Mouse (Mus musculus) spleen, postnatal 10 days (tissue): Measurements from ENCODE around the gene Plagl2.
"Not testable (repeated sequence)": the region's sequence is repeated elsewhere in the genome, so short reads cannot be mapped to it uniquely, and the experiment has no call there.

Source experiments
- DNase-seq, 2 experiments: peaks; one replicate each; pipeline ENCODE4 v3.0.0; 2021 to 2022; ENCODE audit warnings: low spot score in 2 of 2

Plagl2 gene

GRCm38 (mm10) chr2:153241250-153242014 is at the start of gene Plagl2, which contains the start of gene Pofut1:
Gene Plagl2, minus strand, starts transcription at chr2:153241426.
Gene Pofut1, plus strand, starts transcription at chr2:153241533.
- DNase-seq = peak; percentile 90 to 95

- DNase-seq = no peak
Observed at GRCm38 (mm10) chr2:153287835-153288234, 46.6 kb upstream of the Plagl2 start.

GRCm38 (mm10) chr2:153286524-153286923 is 45.3 kb upstream of the Plagl2 start:
- no peak for DNase-seq

GRCm38 (mm10) chr2:153283919-153284318 is 42.7 kb upstream of the Plagl2 start:
- no peak for DNase-seq

DNA sequence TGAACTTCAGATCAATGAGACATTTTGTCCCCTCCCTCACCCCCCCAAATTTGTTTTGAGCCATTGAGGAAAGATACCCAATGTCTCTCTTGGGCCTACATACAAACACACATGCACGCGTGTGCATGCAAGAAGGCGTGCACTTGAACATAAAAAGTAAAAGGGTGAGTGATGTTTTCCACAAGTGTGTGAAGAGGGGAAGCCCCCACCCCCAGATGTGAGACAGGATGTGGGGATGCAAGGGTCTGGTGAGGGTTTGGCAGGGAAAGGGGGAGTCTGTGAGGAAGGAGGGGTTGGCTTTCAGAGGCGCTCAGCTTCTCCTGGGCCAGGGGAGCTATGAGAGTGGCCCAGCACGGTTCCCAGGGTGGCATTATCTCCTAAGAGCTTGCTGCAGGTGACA is 37.1 kb upstream of the Plagl2 start:
- DNase-seq = no peak

DNA sequence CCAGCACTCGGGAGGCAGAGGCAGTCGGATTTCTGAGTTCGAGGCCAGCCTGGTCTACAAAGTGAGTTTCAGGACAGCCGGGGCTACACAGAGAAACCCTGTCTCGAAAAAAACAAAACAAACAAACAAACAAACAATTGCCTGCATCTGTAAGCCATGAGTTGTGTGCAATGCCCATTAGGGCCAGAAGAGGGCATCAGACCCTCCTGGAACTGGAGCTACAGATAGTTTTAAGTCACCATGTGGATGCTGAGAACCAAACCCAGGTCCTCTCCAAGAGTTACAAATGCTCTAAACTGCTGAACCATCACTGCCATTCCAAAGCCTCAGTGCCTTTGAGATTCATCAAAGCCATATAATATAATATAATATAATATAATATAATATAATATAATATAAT is 35.6 kb upstream of the Plagl2 start:
- not testable (repeated sequence) for DNase-seq

DNA sequence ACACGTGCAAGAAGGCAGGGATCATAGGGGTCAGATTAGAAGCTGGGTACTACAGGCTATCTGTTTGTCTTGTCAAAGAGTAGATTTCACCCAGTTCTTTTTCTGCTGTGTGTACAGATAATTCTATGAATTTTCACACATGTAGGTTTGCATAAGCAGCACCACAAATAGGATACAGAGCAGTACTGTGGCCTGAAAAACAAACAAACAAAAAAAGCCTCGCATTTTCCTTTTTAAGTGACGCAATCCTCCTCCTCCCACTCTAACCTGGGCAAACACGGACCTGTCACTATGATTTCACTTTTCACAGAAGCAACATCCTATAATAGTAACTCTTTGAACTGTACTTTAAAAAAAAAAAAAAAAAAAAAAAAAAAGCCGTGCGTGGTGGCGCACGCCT is 35.2 kb upstream of the Plagl2 start:
- no peak for DNase-seq

GRCm38 (mm10) chr2:153275577-153275976 is 34.4 kb upstream of the Plagl2 start:
- DNase-seq = not testable (repeated sequence)

DNA sequence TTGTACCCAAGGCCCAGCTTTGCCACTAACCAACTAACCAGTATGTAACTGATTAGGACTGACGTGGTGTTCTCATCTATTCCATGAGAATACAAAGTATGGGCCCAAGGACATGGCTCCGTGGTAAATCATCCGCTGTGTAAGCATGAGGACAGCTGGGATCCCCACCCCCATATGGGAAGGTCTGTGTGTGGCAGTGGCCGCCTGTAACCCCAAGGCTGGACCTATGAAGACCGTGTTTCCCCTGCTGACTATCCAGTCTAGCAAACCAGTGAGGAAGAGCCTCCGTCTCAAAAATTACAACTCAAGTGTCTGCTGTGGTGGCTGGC is 33.7 kb upstream of the Plagl2 start:
- DNase-seq = no peak

DNA sequence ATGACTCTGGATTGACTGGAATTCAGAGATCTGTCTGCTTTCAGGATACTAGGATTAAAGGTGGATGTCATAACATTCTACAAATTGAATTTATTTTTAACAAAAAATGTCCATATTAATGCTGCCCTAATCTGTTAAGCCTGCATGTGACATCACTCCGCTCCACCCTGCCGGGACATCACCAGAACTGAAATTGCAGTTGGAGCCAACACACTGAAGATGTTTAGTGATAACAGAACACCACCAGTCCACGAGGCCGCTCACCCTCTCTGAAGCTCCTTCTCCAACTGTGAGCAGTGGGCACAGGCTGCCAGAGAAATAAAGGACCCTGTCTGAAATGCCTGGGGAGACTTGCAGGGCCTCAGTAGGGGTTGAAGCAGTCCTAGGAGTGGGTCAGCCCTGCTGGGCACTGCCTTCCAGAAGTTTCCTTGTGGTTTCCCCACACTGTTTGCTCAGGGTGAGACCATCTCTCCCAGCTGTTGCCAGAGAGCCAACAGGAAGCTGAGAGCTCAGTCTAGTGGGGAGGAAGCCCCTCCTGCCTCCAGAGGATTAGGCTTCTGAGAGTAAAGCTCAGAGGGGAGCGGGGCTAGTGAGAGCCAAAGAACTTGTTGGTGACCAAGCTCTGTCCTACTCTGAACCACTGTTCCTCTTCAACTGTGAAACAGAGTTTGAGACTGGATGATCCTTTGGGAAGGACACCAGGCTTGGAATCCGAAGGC is 33.1 kb upstream of the Plagl2 start:
- not testable (repeated sequence) for DNase-seq

GRCm38 (mm10) chr2:153270231-153270915 is 29.1 kb upstream of the Plagl2 start:
- peak in 1 of 2 experiments; percentile 10 for DNase-seq

- DNase-seq = no peak
Observed at GRCm38 (mm10) chr2:153267331-153267730, 26.1 kb upstream of the Plagl2 start.

- DNase-seq = peak in 1 of 2 experiments; percentile 56
Observed at GRCm38 (mm10) chr2:153263053-153263452, 21.8 kb upstream of the Plagl2 start.

DNA sequence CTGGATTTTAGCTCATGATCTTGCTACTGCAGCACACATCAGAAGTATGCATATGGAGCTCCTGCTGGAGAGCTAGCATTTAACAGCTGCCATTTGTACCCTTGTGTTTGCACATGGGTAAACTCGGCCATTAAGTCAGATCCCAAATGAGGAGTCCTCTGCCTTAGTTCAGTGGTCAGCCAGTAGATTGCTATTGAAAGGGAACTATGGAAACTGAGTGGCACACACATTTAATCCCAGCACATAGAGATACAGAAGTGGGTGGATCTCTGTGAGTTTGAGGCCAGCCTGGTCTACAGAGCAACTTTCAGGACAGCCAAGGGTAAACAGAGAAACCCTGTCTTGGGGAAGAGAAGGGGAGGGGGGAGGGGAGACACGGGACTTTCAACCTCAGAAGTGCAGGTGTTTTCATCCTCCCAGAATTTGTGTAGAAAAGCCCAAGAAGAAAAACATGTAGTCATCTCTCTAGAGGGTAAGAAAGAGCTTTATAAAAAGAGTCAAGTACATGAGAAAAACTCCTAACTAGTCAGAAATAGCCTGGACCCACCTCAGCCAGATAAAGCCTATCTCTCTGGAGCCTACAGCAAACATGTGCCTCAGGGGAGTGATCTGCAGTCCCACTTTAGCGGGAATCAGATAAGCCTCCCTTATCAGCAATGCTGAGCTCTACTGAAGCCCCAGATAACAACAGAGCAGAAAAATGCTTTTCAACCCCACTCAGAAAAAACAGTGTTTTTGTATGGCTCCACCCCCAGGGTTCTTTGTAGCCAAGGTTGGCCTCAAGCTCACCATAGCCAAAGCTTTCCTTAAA is 18.8 kb upstream of the Plagl2 start:
- no peak for DNase-seq

- DNase-seq = peak in 1 of 2 experiments; percentile 40
Observed at GRCm38 (mm10) chr2:153259030-153259863, 18.0 kb upstream of the Plagl2 start.

DNA sequence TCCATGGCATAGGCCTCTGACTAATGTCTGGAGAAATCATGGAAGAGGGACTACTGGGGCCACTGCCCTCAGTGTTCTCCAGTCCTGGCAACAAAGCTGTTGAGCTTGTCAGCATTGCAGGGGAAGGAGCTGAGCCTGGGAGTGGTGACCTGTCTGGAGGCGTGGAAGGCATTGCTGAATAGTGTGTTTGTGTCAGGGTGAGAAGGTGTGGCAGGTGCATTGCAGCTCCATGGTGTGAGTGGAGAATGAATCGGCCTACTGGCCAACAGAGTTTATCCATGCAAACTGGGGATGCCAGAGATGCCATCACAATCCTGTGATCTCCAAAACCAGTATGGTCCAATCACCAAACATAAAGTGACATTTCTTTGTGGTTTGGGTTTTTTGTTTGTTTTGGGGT is 15.4 kb upstream of the Plagl2 start:
- no peak for DNase-seq

DNA sequence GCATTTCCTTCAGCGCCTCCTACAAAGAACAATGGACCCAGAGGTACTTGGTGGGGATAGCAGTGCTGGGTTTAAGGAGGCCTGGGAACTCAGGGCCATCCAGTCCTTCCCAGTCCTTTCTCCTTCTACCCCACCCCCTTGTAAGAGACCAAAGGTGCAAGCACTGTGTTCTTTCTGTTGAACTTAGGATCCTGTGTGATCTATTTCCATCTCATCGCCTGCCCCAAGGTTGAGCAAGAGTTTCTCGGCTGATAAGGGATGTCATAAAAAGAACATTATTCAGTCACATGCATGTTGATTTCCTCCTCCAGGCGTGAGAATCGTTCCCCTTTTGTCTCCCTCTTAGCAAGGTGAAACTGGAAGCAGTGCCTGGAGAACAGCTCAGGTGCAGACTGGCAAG is 8.5 kb upstream of the Plagl2 start:
- no peak for DNase-seq

DNA sequence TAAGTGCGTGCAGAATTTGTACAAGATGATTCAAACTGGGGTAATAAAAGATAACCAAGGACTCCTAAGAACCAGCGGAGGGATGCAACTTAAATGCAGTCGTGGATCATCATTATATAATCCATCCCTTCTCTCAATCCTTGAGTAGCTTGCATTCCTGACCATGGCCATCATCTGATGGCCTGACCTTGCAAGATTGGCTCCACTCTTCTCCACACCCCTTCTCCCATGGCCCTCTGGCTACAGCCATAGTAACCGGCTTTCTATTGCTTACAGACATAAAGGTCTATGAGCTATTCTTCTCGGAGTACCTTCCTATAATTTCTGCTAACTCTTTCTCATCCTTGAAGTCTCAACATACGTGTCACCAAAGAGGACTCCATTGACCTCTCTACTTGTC is 930 bp upstream of the Plagl2 start:
- DNase-seq = no peak

GRCm38 (mm10) chr2:153240701-153241235 is 458 bp downstream of the Plagl2 start:
- DNase-seq = peak; percentile 78

DNA sequence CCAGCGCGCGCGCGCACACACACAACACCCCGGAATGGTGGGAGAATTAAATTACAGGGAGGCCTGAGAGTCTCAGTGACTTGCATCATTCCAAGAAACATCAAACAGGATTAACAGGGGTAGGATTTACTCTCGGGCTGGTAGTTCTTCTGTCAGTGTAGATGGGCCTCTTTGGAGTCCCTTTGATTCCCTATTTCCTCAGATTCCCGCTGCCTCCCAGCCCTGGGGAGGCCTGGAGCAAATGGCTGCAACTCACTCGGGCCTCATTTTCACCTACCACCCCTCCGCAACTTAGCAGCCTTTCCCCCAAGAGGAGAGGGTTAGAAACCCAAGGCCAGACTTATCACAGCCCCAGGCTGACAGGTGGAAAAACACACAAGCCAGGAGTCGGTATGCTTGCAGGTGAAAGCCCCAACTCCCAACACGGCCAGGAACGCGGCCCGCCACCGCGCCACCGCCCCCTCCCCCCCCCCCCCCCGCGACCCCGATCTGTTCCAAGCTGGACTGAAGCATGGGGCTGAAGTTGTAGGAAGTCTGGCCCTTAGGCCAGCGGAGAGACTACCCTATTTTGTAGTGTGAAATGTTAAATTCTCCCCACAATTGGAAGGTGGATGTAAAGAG is 1.3 kb downstream of the Plagl2 start:
- DNase-seq = peak in 1 of 2 experiments; percentile 47
